Mouse (Mus musculus) frontal cortex, adult 2 months (tissue): Measurements from ENCODE around the gene Cenpp. TPM values are rescaled to one million over a fixed set of nuclear protein-coding genes. Genes with fewer than 3 reads are reported as not detected.

ENCODE experiments used
- DNase-seq, 2 experiments: peaks; one replicate each; pipeline ENCODE4 v3.0.0; 2022; ENCODE audit warnings: low spot score in 1 of 2; ENCODE audit errors: extremely low spot score in 1 of 2
- polyA plus RNA-seq: library from polyadenylated mRNA; depleted of rRNA; stranded (reverse); fragments of >200 nt; gene quantifications from 2 replicates; pipeline ENCODE4 v1.2.3, GENCODE M21; 2012

Cenpp gene
- polyA plus RNA-seq, 1 experiment, result 1.5 TPM

DNA sequence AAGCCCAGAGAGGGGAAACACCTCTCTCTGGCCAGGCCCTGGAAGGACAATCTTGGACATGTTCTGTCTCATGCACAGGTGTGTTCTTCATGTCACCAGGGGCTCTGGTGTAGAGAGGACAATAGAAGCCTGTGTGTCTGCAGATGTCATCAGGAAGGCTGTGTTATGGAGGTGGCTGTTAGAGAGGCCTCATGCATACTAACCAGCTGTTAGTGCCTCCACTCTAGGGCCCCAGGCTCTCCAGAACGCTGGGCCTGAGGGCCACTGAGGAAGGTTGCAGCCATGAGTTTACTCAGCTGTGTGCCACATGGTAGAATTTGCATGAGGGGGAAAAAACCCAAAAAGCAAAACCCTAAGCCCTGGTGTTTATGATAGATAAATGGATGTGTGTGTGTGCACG is 185.0 kb downstream of the Cenpp start:
- DNase-seq, result no peak

DNA sequence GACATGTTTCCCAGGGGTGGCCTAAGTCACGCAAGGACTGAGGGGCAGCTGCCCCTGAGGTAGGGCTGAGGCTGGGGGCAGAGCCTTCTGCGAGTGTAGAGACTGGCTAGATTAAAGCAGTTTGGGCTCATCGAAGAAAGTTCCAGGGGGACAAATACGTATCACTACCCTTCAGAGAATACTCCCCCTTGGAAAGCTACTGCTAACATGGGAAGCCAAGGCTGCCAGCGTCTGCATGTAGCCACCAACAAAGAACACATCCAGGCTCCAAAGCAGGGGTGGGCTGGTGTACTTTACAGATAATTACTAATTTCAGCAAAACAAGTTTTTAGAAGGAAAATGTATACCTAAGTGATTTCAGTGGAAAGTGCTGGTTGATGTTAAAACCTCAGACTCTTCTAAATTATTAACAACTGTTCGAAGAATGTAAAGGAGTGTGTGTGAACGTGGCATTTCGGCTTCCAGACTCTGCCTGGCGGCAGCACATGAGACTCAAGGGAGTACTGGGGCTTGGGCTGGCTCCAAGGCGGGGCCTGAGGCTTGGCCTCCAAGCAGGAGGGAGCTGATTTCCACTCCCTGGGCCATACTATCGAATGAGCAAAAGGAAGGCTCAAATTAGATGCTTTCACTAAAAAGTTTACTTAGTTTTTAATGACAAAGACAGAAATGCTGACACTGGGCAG is 186.1 kb downstream of the Cenpp start:
- DNase-seq, result no peak

DNA sequence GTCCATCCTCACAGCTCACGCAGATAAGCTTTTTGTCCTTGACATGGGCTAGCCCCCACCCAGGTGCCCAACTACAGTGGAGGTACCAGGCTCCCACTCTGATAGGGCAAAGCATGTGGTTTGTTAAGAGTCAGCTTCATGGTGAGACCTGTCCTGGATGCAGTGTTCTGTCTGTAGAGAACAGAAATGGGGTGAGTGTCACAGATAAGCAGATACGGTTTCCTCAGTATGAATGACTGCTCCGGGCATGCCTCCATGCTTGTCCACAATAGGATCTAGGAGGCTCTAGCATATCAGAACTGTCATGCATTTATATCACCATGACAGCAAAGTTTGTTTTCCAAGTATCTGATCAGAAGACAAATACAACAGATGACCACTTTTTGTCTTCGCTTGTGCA is 186.7 kb downstream of the Cenpp start:
- no peak for DNase-seq

DNA sequence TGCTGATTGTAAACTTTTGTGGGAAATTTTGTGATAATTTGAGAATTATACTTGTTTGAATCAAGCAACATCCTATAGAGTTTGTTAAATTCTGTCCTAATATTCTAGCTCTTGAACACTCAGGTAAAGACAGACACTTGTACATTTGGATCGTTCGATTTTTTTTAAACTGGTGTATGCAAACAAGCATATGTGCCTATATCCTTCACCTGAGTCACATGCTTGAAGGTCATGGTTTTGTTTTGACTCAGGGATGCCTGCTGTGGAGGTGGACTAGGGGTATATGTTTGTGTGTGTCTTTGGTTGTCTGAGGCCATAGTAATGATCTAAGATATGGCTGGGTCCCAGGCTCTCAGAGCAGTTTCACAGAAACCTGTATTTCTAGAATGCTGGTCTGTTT is 189.7 kb downstream of the Cenpp start:
- DNase-seq, result no peak

DNA sequence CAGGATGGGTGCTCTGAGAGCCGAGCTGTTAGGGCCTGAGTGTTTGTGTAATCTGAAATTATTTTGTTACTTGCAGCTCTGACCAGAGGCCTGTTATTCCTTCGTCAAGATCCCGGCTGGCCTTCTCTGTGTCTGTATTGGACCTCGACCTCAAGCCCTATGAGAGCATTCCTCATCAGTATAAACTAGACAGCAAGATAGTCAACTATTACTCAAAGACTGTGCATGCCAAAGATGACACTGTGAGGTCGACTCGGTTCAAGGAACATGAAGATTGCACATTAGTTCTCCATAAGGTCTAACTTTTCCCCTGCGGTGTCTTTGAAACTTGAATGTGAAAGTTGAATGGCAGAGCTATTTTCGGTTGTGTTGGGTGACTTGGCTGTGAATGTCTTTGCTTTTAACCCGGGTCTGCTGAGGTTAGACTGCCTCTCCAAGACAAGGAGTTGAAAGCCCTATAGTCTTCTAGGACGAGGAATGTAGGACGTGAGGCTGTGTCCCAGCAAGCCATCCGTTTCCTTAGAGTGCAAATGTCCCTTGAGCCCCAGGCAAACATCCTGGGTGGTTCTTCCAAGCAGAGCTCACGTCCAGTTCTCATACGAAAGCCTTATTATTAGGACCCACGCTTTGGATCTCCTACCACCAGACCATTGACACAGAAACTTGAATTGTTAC is 191.0 kb downstream of the Cenpp start:
- DNase-seq, result no peak

DNA sequence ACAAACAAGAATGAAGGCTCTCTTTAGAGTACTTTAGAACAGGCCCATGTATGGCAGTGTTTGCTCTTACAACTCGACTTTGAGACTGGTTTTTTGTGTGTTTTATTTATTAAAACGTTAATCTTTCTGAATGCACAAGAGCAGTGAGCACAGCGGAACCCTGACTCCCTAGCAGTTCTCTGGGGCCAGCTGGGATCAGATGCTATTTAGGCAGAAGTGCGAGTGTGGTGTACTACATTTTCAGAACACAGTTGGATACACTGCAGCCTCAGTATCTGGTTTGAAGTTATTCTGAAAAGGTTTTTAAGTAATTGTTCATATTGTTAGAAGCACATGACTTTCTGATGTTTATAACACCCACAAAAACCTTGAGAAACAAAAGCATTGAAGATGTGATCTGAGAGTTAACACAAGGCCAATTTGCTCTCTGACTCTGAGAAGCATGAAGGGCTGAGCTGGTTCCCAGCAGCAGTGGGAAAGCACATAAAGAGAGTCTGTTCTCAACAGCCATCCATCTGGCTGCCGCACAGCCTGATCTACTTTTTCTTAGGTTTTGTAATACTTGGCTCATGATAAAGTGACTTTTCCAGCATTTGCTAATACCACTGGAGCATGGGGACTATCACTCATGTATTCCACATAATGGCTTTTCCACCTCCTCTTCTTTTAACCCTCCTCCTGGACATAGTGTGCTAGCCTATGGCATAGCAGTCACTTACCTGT is 191.7 kb downstream of the Cenpp start:
- DNase-seq, result peak in 1 of 2 experiments; percentile 36

DNA sequence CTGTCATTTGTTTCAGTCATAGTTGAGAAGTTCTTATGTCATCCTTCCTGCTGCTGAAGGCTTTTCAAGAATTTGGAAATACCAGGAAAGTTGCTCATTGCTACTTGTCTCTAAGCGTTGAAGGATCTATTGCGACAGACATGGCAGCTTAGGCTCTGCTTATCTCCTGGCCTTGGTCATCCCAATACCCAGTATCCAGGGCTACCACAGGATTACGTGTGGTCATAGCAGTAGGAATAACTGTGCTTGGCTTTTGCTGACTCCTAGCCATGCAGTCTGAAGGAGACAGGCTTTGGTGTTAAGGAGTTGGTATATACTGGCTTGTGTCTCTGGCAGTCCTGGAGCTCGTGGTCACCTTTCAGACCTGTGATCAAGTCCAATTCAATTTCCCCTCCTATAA is 192.3 kb downstream of the Cenpp start:
- no peak for DNase-seq

DNA sequence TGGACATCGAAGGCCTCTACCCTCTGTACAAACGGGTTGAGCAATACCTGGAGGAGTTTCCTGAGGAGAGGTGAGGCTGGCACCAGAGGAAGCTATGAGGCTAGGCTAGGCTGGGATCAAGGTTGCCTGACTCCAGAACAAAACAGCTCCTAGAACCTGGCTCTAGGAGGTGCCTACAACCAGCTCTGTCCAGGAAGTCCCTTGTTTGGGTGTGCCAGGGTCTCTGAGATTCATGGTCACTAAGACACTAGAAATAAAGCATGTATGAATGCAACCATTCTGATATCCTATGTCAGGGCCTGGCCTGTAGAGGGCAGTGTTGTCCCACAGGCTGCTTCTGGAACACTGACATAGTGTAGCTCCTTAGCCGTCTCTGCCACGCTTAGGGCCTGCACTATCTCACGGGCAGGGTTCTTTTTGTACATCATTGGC is 203.3 kb downstream of the Cenpp start:
- peak; percentile 61 to 87 for DNase-seq

DNA sequence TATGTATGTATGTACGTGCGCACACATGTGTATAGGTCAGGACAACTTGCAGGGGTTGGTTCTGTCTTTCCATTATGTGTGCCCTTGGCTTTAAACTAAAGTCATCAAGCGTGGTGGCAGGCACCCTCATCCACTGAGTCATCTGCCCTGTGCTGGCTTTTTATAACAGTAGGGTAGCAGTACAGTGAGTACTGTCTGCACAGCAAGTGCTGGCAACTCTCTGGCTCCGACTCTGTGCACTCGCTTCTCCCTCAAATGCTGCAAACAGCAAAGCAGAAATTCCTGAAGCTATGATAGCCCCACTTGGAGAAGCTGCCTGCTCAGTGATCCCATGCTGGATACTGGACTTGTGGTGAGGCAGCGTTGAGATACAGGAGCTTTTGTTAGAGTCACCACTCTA is 208.1 kb downstream of the Cenpp start:
- DNase-seq, result peak in 1 of 2 experiments; percentile 33

DNA sequence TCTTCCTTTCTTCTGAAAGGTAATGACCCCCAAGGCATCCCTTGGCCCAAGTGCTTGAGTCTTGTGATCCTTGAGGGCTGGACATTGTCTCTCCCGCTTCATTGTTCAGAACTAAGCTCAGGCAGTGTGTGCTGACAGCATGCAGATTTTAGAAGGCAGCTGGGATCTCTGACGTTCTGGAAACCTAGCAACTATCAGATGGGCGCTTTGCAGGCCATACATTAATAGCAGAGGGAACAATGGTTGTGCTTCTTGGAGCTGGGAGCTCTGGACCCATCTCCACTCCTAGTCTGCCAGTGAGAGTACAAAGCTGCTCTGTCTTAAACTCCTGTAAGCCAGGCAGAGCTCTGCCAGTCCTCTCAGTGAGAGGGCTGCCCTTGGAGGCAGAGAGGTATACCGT is 216.4 kb downstream of the Cenpp start:
- DNase-seq, result no peak

DNA sequence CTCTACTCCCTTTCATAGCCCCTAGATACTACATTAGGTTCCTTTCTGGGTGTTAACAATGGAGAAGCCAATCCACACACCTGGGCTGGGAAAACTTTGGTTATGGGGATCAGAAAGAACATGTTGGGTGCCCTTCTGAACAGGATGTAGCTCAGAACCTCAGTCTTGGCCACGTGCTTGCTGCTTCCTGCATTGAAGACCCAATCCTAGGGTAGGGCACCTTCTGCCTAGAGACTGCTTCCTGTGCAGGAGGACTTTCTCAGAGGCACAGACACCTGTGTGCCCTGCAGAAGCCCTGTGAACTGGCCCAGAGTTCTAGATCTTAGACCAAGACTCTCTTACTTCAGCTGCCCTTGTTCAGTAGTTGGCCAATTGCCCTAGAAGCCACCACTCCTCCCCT is 216.8 kb downstream of the Cenpp start:
- no peak for DNase-seq

DNA sequence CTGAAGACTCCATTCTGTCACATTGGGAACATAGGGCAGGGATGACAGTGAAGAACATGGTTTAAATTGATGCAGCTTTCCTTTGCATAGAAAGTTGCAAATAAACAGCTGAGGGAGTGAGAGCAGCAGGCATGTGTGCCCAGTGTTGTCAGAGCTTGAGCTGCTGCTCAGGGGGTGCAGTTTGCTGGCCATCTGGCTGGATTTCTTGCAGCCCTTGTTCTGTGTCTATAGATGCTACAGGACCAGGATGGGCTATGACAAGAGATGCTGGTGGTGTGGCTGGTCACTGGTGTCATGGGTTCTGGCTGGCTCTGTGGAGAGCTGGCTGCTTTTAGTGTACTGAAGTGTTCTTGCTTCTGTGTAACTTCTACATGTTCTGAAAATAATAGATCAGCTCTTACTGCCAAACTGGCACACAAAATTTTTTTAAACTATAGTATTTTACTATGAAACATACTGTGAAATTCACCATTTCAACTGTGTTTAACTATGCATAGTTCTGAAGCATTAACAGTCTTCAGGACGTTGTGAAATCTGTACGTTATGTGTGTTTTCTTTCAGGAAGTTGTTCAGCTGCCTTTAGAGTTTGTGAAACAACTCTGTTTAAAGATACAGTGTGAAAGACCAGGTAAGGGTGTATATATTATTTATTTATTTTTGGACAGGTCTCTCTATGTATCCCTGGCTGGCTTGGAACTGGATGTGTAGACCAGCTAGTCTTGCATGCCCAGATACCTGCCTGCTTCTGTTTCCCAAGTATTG is 219.1 kb downstream of the Cenpp start:
- DNase-seq, result no peak

DNA sequence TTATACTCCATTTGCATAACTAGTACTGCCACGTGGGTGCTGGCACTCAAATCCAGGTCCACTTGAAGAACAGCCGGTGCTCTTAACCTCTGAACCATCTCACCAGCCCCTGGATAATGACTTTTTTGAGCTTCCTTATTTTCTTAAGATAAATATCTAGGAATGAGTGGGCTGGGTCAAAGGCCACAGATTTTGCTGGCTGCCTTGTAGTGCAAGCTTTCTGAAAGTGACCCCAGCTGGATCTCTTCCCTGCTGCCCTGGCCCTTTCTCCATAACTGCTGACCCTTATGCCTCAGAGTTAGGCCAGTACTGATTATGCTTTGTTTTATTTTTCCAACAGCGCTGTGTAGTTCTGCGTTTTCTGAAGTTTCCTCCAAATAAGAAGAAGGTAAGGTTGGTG is 222.1 kb downstream of the Cenpp start:
- DNase-seq, result no peak

DNA sequence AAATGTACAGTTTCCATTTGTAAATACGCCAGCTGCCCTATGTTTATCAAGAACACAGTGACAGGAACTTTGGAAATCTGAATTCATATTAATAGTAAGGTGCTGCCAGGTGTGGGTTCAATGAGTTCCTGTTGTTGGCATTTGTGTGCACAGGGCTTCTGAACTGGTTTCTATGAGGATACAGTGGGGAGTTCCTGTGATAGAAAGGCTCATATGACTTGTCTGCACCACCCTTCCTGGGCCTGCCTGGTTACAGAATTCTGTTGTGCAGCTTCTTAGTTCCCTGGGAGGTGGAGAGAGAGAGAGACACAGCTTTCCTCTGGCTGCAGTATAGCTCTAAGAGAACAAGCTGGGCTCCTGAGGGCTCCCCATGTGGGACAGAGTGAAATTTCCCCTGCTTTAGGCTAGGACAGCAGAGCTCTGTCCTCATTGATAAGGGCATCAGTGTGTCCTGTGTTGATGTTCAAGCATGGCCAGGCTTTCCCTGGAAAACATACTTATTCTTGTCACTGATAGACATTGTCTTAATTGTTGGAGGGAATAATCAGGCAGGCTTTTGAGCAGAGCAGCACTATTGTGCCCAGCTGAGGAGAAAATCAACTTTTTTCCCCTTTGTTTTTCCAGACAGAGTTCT is 224.4 kb downstream of the Cenpp start:
- DNase-seq, result no peak

DNA sequence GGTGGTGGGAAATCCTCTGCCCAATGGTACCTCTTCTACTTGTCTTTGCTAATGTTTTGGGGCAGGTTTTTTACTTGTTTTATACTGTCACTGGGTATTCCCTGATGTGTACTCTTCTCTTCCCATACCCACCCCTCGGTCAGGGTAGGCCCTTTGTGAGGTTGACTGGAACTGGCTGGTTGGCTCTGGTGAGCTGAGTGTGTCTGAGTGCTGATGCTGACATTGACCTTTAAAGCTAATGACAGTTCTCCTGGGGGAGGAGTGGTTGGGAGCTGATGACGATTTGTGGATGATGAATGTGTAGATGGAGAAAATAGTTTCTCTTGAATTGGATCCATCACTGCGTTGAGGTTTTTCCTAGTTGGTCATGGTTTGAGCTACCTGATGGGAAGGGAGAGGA is 225.8 kb downstream of the Cenpp start:
- no peak for DNase-seq

DNA sequence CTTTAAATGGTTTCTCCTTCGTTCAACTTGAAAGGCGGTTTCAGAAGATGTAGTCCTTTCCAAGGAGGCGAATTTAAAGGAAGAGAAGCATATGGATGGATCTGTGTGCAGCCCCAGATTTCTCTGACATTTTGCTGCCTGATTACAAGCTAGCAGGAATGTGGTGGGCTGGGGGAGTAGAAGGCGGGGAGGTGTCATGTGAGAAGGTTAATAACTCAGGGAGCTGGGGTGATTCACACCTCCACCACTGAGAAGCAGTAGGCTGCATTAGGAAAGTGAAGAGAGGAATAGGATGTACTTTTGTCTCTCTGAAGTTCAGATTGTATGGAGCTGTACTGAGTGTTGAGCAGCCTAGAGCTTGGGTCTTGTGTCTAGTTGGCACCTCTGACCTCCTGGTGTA is 230.6 kb downstream of the Cenpp start:
- DNase-seq, result peak in 1 of 2 experiments; percentile 38

DNA sequence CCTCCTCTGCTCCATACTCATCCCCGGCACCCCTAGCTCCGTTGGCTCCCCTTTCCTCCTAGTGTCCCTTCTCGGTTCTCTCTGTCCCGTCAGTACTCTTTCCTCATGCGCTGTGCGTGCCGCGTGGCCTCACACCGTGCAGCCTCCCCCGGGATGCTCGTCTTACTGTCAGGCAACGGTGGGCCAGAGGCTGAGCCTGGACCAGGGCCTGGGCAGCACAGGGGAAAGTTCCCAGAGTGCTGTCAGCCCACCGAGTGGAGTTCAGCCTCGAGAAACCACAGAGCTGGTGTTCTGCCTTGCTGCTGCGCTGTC is 231.0 kb downstream of the Cenpp start:
- DNase-seq, result no peak

DNA sequence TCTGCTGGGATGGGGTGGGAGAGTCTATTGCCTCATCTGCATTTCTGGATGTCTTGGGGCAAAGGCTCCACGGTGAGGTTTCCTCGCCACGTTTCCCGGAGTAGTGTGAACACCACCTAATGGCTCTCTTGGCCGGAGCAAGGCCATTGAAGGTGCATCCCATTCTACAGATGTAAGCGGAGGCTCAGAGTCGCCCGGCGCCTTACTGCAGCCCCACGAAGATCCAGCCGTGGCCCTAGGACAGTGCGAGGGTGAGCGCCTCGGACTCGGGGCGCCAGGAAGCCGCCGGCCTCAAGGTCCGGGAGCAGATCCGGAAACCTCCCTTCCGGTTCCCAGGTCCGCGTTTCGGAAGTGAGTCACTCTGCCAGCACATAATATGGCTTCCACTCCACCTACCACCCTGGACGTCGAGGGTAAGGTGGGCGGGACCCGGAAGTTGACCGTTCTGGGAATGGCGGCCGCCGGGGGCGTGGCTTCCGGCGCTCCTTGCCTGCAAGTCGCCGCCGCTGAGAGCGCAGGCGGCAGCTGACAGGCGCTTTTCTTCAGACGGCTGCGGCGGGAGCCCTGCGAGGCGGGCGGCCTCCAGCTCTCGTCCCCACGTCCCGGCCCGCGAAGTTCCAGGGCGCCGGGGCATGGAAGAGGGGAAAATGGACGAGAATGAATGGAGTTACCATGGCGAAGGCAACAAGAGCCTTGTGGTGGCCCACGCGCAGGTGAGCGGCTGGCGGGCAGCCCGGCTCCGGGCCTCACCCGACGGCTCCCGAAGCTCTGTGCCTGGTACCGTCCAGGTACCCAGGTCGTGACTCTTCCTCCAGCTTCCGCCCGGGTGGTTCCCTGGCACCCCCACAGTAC is 231.6 kb downstream of the Cenpp start, which contains the start of gene Ippk:
Gene Ippk, plus strand, starts transcription at position 496 of the 852 bp plus-strand sequence.
- DNase-seq, result peak; percentile 98 to 99
